Mouse (Mus musculus): ENCODE measurements at regions not wholly inside any gene's neighbourhood (a gene's known extent, or its start where the extent isn't known, plus 50 kb on each side); places are given as distances from the start of the nearest gene placed in this dataset.

DNA sequence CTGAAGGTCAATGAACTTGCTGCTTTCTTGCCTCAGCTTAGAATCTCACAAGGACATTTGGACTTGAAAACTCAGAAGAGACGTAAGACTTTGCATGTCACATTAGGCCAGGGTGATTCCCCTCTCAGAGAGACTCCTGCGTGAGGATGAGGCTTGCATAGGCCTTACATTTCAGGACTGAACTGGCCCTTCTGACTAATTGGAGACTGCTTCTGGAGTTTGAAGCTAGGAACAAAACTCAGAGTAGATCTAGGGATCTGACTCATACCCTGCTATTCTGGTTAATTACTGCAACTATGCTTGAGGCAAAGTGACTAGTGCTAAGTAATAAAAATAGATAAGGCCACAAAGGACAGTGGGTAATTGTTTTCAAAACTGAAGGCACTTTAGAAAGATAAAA, 365.2 kb upstream of the Stxbp6 start:
- H3K27me3 ChIP-seq (replicated peaks; ENCODE audit: control insufficient read depth, insufficient read depth, low read length): no peaks in the 10 kb centered on the region
- no peak overlapping the region for H3K27ac ChIP-seq (ENCODE audit: low read depth)
- no peaks in the 10 kb centered on the region for H3K36me3 ChIP-seq (ENCODE audit: control insufficient read depth, insufficient read depth, low read length)
- H3K9me3 ChIP-seq (ENCODE audit: control insufficient read depth, low read length): no peaks in the 10 kb centered on the region
- ATAC-seq (replicated peaks; ENCODE audit: low FRiP score, low TSS enrichment, low read depth): no peak
- H3K4me1 ChIP-seq (replicated peaks; ENCODE audit: control insufficient read depth, insufficient read depth, low read length): no peaks in the 10 kb centered on the region
- H3K4me2 ChIP-seq (ENCODE audit: low read length): no peak overlapping the region
- H3K9ac ChIP-seq (ENCODE audit: low read length): no peak overlapping the region
- DNase-seq (ENCODE audit: low spot score): no peak
- 76% methylated on average over 2 of the region's 2 CpGs for WGBS
- H3K4me3 ChIP-seq (ENCODE audit: low read depth, low read length): no peak overlapping the region

GRCm38 (mm10) chr12:45437271-45437670, 362.8 kb upstream of the Stxbp6 start:
- H3K4me1 ChIP-seq (replicated peaks; ENCODE audit: control insufficient read depth, insufficient read depth, low read length): no peaks in the 10 kb centered on the region
- H3K9me3 ChIP-seq (ENCODE audit: control insufficient read depth, low read length): no peaks in the 10 kb centered on the region
- H3K27me3 ChIP-seq (replicated peaks; ENCODE audit: control insufficient read depth, insufficient read depth, low read length): no peaks in the 10 kb centered on the region
- H3K9ac ChIP-seq (ENCODE audit: low read length): no peak overlapping the region
- no peaks in the 10 kb centered on the region for H3K36me3 ChIP-seq (ENCODE audit: control insufficient read depth, insufficient read depth, low read length)
- ATAC-seq (replicated peaks; ENCODE audit: low FRiP score, low TSS enrichment, low read depth) (no peak), DNase-seq (ENCODE audit: low spot score) (no peak)
- H3K4me2 ChIP-seq (ENCODE audit: low read length): no peak overlapping the region
- H3K4me3 ChIP-seq (ENCODE audit: low read depth, low read length): no peak overlapping the region
- no peak overlapping the region for H3K27ac ChIP-seq (ENCODE audit: low read depth)

DNA sequence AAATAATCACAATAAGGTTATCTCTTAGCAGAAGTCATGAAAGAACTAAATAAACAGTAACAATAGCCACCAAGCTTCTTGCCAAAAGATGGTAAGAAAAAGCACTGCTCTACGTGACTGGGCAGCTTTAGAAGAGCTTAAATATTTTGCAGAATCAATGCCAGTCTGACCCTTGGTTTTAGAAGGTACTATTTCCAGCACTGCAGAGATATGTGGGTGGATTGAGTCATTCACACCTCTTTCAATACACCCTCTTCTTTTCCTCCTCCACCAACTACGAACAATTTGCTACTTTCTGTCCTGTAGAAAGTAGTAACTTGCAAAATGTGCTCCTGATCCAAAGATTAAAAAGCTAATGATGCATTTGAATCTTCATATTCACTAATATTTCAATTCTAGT, 324.9 kb upstream of the Stxbp6 start:
- Histone ChIP-seq H3K9me3 (ENCODE audit: control insufficient read depth, low read length) (no peaks in the 10 kb centered on the region), H3K9ac (ENCODE audit: low read length) (no peak overlapping the region), H3K4me2 (ENCODE audit: low read length) (no peak overlapping the region), H3K4me3 (ENCODE audit: low read depth, low read length) (no peak overlapping the region), H3K27ac (ENCODE audit: low read depth) (no peak overlapping the region), H3K4me1 (replicated peaks; ENCODE audit: control insufficient read depth, insufficient read depth, low read length) (no peaks in the 10 kb centered on the region), H3K36me3 (ENCODE audit: control insufficient read depth, insufficient read depth, low read length) (no peaks in the 10 kb centered on the region), H3K27me3 (replicated peaks; ENCODE audit: control insufficient read depth, insufficient read depth, low read length) (no peaks in the 10 kb centered on the region)
- 79% methylated on average over 2 of the region's 2 CpGs for WGBS
- DNase-seq (ENCODE audit: low spot score) (no peak), ATAC-seq (replicated peaks; ENCODE audit: low FRiP score, low TSS enrichment, low read depth) (no peak)

DNA sequence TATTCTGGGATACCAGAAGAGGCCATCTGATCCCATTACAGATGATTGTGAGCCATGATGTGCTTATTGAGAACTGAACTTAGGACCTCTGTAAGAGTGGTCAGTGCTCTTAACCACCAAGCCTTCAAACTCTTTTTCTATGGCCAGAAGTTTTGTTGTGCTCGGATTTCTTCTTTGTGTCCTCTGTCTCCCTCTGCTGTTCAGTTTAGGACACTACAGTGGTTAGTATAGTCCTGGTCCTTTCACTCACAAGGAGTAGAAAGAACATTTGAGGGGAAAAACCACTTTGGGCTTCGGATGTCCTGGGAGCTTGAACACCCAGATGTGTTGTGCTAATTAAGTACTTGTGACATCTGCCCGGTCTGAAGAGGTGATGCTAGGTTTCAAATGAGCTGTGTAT, 310.4 kb upstream of the Stxbp6 start:
- Histone ChIP-seq H3K27me3 (replicated peaks; ENCODE audit: control insufficient read depth, insufficient read depth, low read length) (no peaks in the 10 kb centered on the region), H3K27ac (ENCODE audit: low read depth) (no peak overlapping the region), H3K36me3 (ENCODE audit: control insufficient read depth, insufficient read depth, low read length) (no peaks in the 10 kb centered on the region), H3K9ac (ENCODE audit: low read length) (no peak overlapping the region), H3K9me3 (ENCODE audit: control insufficient read depth, low read length) (peaks cover 10% of the 10 kb centered on the region), H3K4me1 (replicated peaks; ENCODE audit: control insufficient read depth, insufficient read depth, low read length) (no peaks in the 10 kb centered on the region), H3K4me2 (ENCODE audit: low read length) (no peak overlapping the region), H3K4me3 (ENCODE audit: low read depth, low read length) (no peak overlapping the region)
- DNase-seq (ENCODE audit: low spot score) (no peak), ATAC-seq (replicated peaks; ENCODE audit: low FRiP score, low TSS enrichment, low read depth) (no peak)
- 63% methylated on average over 3 of the region's 3 CpGs for WGBS
